Mouse (Mus musculus): ENCODE results near the gene Defb48. TPM values are rescaled to one million over a fixed set of nuclear protein-coding genes. Genes with fewer than 3 reads are reported as not detected.

Gene Defb48
- total RNA-seq (2021), result not detected
- long read RNA-seq, experiment 1, result 0 reads
- long read RNA-seq, experiment 2, result 0 reads

GRCm38 (mm10) chr14:62984410-62984809, at the start of gene Defb48:
Gene Defb48 (minus strand): TSS chr14:62984510.
- DNase-seq (ENCODE audit: low spot score in 2 of 2), result no peak
- intact Hi-C loops (cut with DNase I), result no loop called here

- intact Hi-C loops (cut with DNase I), result no loop called here
- peak; percentile 15 to 26 for DNase-seq (ENCODE audit: low spot score in 2 of 2)
These were observed 36.3 kb upstream of the Defb48 start for GRCm38 (mm10) chr14:63020524-63021156.

- intact Hi-C loops (cut with DNase I), result no loop called here
- no peak for DNase-seq (ENCODE audit: low spot score in 2 of 2)
These were observed 30.4 kb upstream of the Defb48 start for GRCm38 (mm10) chr14:63014667-63015066.

GRCm38 (mm10) chr14:63013082-63013481, 28.8 kb upstream of the Defb48 start:
- DNase-seq (ENCODE audit: low spot score in 2 of 2), result no peak
- intact Hi-C loops (cut with DNase I), result no loop called here

GRCm38 (mm10) chr14:63011471-63011870, 27.2 kb upstream of the Defb48 start, which contains the start of gene Defb43:
Gene Defb43 (plus strand): TSS chr14:63011771.
- no peak for DNase-seq (ENCODE audit: low spot score in 2 of 2)
- intact Hi-C loops (cut with DNase I), result no loop called here

GRCm38 (mm10) chr14:63002588-63002987, 18.3 kb upstream of the Defb48 start:
- intact Hi-C loops (cut with DNase I), result no loop called here

GRCm38 (mm10) chr14:62998977-62999376, 14.7 kb upstream of the Defb48 start:
- DNase-seq (ENCODE audit: low spot score in 2 of 2), result no peak
- intact Hi-C loops (cut with DNase I), result no loop called here

More at GRCm38 (mm10) chr14:63002588-63002987, 18.3 kb upstream of the Defb48 start:
- no peak for DNase-seq (ENCODE audit: low spot score in 2 of 2)

GRCm38 (mm10) chr14:62997777-62998176, 13.5 kb upstream of the Defb48 start, which contains the start of gene Defb47:
Gene Defb47 (plus strand): TSS chr14:62998077.
- intact Hi-C loops (cut with DNase I), result no loop called here
- DNase-seq (ENCODE audit: low spot score in 2 of 2), result no peak

- intact Hi-C loops (cut with DNase I), result no loop called here
- no peak for DNase-seq (ENCODE audit: low spot score in 2 of 2)
These were observed 7.7 kb upstream of the Defb48 start for GRCm38 (mm10) chr14:62991849-62992510.

- no peak for DNase-seq (ENCODE audit: low spot score in 2 of 2)
- intact Hi-C loops (cut with DNase I), result no loop called here
These were observed 7.0 kb upstream of the Defb48 start for GRCm38 (mm10) chr14:62991271-62991670.

GRCm38 (mm10) chr14:62979815-62980214, 4.5 kb downstream of the Defb48 start:
- intact Hi-C loops (cut with DNase I), result no loop called here

GRCm38 (mm10) chr14:62975046-62975445, 9.3 kb downstream of the Defb48 start:
- DNase-seq (ENCODE audit: low spot score in 2 of 2), result peak; percentile 52 to 78
- intact Hi-C loops (cut with DNase I), result no loop called here

More at GRCm38 (mm10) chr14:62979815-62980214, 4.5 kb downstream of the Defb48 start:
- DNase-seq (ENCODE audit: low spot score in 2 of 2), result no peak

- intact Hi-C loops (cut with DNase I), result no loop called here
- DNase-seq (ENCODE audit: low spot score in 2 of 2), result no peak
These were observed 18.3 kb downstream of the Defb48 start for GRCm38 (mm10) chr14:62965811-62966520.

GRCm38 (mm10) chr14:62965342-62965741, 19.0 kb downstream of the Defb48 start:
- intact Hi-C loops (cut with DNase I), result no loop called here
- DNase-seq (ENCODE audit: low spot score in 2 of 2), result no peak

GRCm38 (mm10) chr14:62963632-62964031, 20.7 kb downstream of the Defb48 start:
- intact Hi-C loops (cut with DNase I), result no loop called here
- DNase-seq (ENCODE audit: low spot score in 2 of 2), result no peak

GRCm38 (mm10) chr14:62956091-62956490, 28.2 kb downstream of the Defb48 start:
- DNase-seq (ENCODE audit: low spot score in 2 of 2), result no peak
- intact Hi-C loops (cut with DNase I), result no loop called here

- DNase-seq (ENCODE audit: low spot score in 2 of 2), result no peak
- intact Hi-C loops (cut with DNase I), result no loop called here
These were observed 37.5 kb downstream of the Defb48 start for GRCm38 (mm10) chr14:62946794-62947193.

GRCm38 (mm10) chr14:62940383-62941074, 43.8 kb downstream of the Defb48 start:
- peak in 1 of 2 experiments; percentile 12 for DNase-seq (ENCODE audit: low spot score in 2 of 2)
- intact Hi-C loops (cut with DNase I), result no loop called here

GRCm38 (mm10) chr14:62939435-62939834, 44.9 kb downstream of the Defb48 start:
- no peak for DNase-seq (ENCODE audit: low spot score in 2 of 2)
- intact Hi-C loops (cut with DNase I), result loop anchor here (5.0 kb wide), 2 partner anchors 102 to 177 kb away; partner anchors contain the start of genes Ints6 and Wdfy2

Measured in left cerebral cortex, postnatal 14 days (tissue).